Mouse (Mus musculus): ENCODE measurements around the gene Scamp4. TPM values are rescaled to one million over a fixed set of nuclear protein-coding genes. Genes with fewer than 3 reads are reported as not detected.

The Scamp4 gene
- total RNA-seq, 2 experiments from 2014 or later, result 23.3 to 71.8 TPM

Other genes starting within 250 kb of the Scamp4 start
- gene Plk5, start 246.4 kb upstream of the Scamp4 start, total RNA-seq (2014; fragmentation: Nextera tagmentation), result 0.79 TPM in 1 of 2 replicates, not detected in the other
- not detected in 2 replicates for gene Plk5, start 246.4 kb upstream of the Scamp4 start, total RNA-seq (2017)
- gene Mex3d, start 215.2 kb upstream of the Scamp4 start, total RNA-seq (2014; fragmentation: Nextera tagmentation), result 8.0 and 9.1 TPM in 2 replicates
- 13.0 and 14.7 TPM in 2 replicates for gene Mex3d, start 215.2 kb upstream of the Scamp4 start, total RNA-seq (2017)
- gene Mbd3, start 203.3 kb upstream of the Scamp4 start, total RNA-seq (2014; fragmentation: Nextera tagmentation), result 105 and 113 TPM in 2 replicates
- gene Mbd3, start 203.3 kb upstream of the Scamp4 start, total RNA-seq (2017), result 80.0 and 93.8 TPM in 2 replicates
- 485 and 702 TPM in 2 replicates for gene Uqcr11, start 196.0 kb upstream of the Scamp4 start, total RNA-seq (2014; fragmentation: Nextera tagmentation)
- 241 and 254 TPM in 2 replicates for gene Uqcr11, start 196.0 kb upstream of the Scamp4 start, total RNA-seq (2017)
- 154 and 175 TPM in 2 replicates for gene Tcf3, start 169.2 kb upstream of the Scamp4 start, total RNA-seq (2014; fragmentation: Nextera tagmentation)
- gene Tcf3, start 169.2 kb upstream of the Scamp4 start, total RNA-seq (2017), result 57.9 and 99.8 TPM in 2 replicates
- not detected in 2 replicates for gene Onecut3, start 108.0 kb upstream of the Scamp4 start, total RNA-seq (2014; fragmentation: Nextera tagmentation)
- gene Onecut3, start 108.0 kb upstream of the Scamp4 start, total RNA-seq (2017), result not detected in 2 replicates
- not detected in 2 replicates for gene Atp8b3, start 63.7 kb upstream of the Scamp4 start, total RNA-seq (2014; fragmentation: Nextera tagmentation)
- gene Atp8b3, start 63.7 kb upstream of the Scamp4 start, total RNA-seq (2017), result not detected in 2 replicates
- gene Rexo1, start 41.3 kb upstream of the Scamp4 start, total RNA-seq (2014; fragmentation: Nextera tagmentation), result 52.1 and 57.1 TPM in 2 replicates
- 9.8 and 15.3 TPM in 2 replicates for gene Rexo1, start 41.3 kb upstream of the Scamp4 start, total RNA-seq (2017)
- 21.0 and 24.9 TPM in 2 replicates for gene Klf16, start 25.6 kb upstream of the Scamp4 start, total RNA-seq (2014; fragmentation: Nextera tagmentation)
- 7.2 and 14.6 TPM in 2 replicates for gene Klf16, start 25.6 kb upstream of the Scamp4 start, total RNA-seq (2017)
- gene Abhd17a, start 12.5 kb upstream of the Scamp4 start, total RNA-seq (2014; fragmentation: Nextera tagmentation), result 55.0 and 63.1 TPM in 2 replicates
- gene Abhd17a, start 12.5 kb upstream of the Scamp4 start, total RNA-seq (2017), result 13.7 and 19.4 TPM in 2 replicates
- 2.7 and 9.1 TPM in 2 replicates for gene Adat3, start within 50 bp of the Scamp4 start, total RNA-seq (2014; fragmentation: Nextera tagmentation)
- 11.0 TPM in 1 of 2 replicates, not detected in the other for gene Adat3, start within 50 bp of the Scamp4 start, total RNA-seq (2017)
- 0.68 and 1.6 TPM in 2 replicates for gene Gm49322, start 3.1 kb downstream of the Scamp4 start, total RNA-seq (2014; fragmentation: Nextera tagmentation)
- gene Gm49322, start 3.1 kb downstream of the Scamp4 start, total RNA-seq (2017), result 0.08 and 0.42 TPM in 2 replicates
- gene Csnk1g2, start 20.0 kb downstream of the Scamp4 start, total RNA-seq (2014; fragmentation: Nextera tagmentation), result 70.2 and 93.3 TPM in 2 replicates
- 117 and 120 TPM in 2 replicates for gene Csnk1g2, start 20.0 kb downstream of the Scamp4 start, total RNA-seq (2017)
- gene Btbd2, start 54.2 kb downstream of the Scamp4 start, total RNA-seq (2014; fragmentation: Nextera tagmentation), result 27.4 and 32.0 TPM in 2 replicates
- 11.8 and 14.8 TPM in 2 replicates for gene Btbd2, start 54.2 kb downstream of the Scamp4 start, total RNA-seq (2017)
- 149 and 158 TPM in 2 replicates for gene Mknk2, start 75.2 kb downstream of the Scamp4 start, total RNA-seq (2014; fragmentation: Nextera tagmentation)
- gene Mknk2, start 75.2 kb downstream of the Scamp4 start, total RNA-seq (2017), result 78.4 and 117 TPM in 2 replicates
- gene Mob3a, start 99.1 kb downstream of the Scamp4 start, total RNA-seq (2014; fragmentation: Nextera tagmentation), result 22.8 and 29.1 TPM in 2 replicates
- gene Mob3a, start 99.1 kb downstream of the Scamp4 start, total RNA-seq (2017), result 30.5 and 38.6 TPM in 2 replicates
- 22.8 and 26.4 TPM in 2 replicates for gene Izumo4, start 99.3 kb downstream of the Scamp4 start, total RNA-seq (2014; fragmentation: Nextera tagmentation)
- 3.0 and 4.5 TPM in 2 replicates for gene Izumo4, start 99.3 kb downstream of the Scamp4 start, total RNA-seq (2017)
- gene Ap3d1, start 139.4 kb downstream of the Scamp4 start, total RNA-seq (2014; fragmentation: Nextera tagmentation), result 54.1 and 79.5 TPM in 2 replicates
- 36.6 and 37.8 TPM in 2 replicates for gene Ap3d1, start 139.4 kb downstream of the Scamp4 start, total RNA-seq (2017)
- gene Dot1l, start 152.3 kb downstream of the Scamp4 start, total RNA-seq (2014; fragmentation: Nextera tagmentation), result 67.0 and 83.2 TPM in 2 replicates
- gene Dot1l, start 152.3 kb downstream of the Scamp4 start, total RNA-seq (2017), result 9.9 and 14.0 TPM in 2 replicates
- 97.7 and 118 TPM in 2 replicates for gene Sf3a2, start 195.3 kb downstream of the Scamp4 start, total RNA-seq (2014; fragmentation: Nextera tagmentation)
- 24.1 and 27.1 TPM in 2 replicates for gene Sf3a2, start 195.3 kb downstream of the Scamp4 start, total RNA-seq (2017)
- 114 and 155 TPM in 2 replicates for gene Plekhj1, start 195.8 kb downstream of the Scamp4 start, total RNA-seq (2014; fragmentation: Nextera tagmentation)
- 41.1 and 51.5 TPM in 2 replicates for gene Plekhj1, start 195.8 kb downstream of the Scamp4 start, total RNA-seq (2017)
- 0.59 TPM in 1 of 2 replicates, not detected in the other for gene Amh, start 202.4 kb downstream of the Scamp4 start, total RNA-seq (2014; fragmentation: Nextera tagmentation)
- gene Amh, start 202.4 kb downstream of the Scamp4 start, total RNA-seq (2017), result not detected in 2 replicates
- not detected in 2 replicates for gene Jsrp1, start 210.6 kb downstream of the Scamp4 start, total RNA-seq (2014; fragmentation: Nextera tagmentation)
- gene Jsrp1, start 210.6 kb downstream of the Scamp4 start, total RNA-seq (2017), result not detected in 2 replicates
- gene Oaz1, start 223.8 kb downstream of the Scamp4 start, total RNA-seq (2014; fragmentation: Nextera tagmentation), result 1,436 and 1,526 TPM in 2 replicates
- gene Oaz1, start 223.8 kb downstream of the Scamp4 start, total RNA-seq (2017), result 220 and 353 TPM in 2 replicates
- gene Lingo3, start 241.2 kb downstream of the Scamp4 start, total RNA-seq (2014; fragmentation: Nextera tagmentation), result 1.6 TPM in 1 of 2 replicates, not detected in the other
- gene Lingo3, start 241.2 kb downstream of the Scamp4 start, total RNA-seq (2017), result not detected in 2 replicates